Mouse (Mus musculus): Measurements from ENCODE around the gene Rps12. TPM values are rescaled to one million over a fixed set of nuclear protein-coding genes. Genes with fewer than 3 reads are reported as not detected.
A peak's percentile ranks its signal among the peaks of the same experiment; 100 is the strongest.

Gene Rps12
- polyA plus RNA-seq (2012; rRNA removed): 1,194 and 1,252 TPM in 2 replicates

GRCm38 (mm10) chr10:23787062-23787821, at the start of gene Rps12:
Gene Rps12 (minus strand): TSS chr10:23787275.
- H3K4me1 ChIP-seq (ENCODE audit: control insufficient read depth, insufficient read depth, low read length): peaks cover 3% of the 10 kb centered on the region
- peak within 1 kb of the TSS; percentile 51; the same call in 1 of the 2 replicates for H3K27ac ChIP-seq (ENCODE audit: insufficient read depth, low read length)
- peak within 1 kb of the TSS; percentile 88 for H3K4me3 ChIP-seq (ENCODE audit: insufficient read depth, low read length)
- TF ChIP-seq POLR2A (IDR thresholded peaks at IDR 0.05; ENCODE audit: extremely low read depth, insufficient read depth, low read length) (peak; percentile 96), CTCF (IDR thresholded peaks at IDR 0.05; ENCODE audit: extremely low read depth, insufficient read depth, low read length) (no peak)

- Histone ChIP-seq H3K4me1 (ENCODE audit: control insufficient read depth, insufficient read depth, low read length) (no peaks in the 10 kb centered on the region), H3K4me3 (ENCODE audit: insufficient read depth, low read length) (no peak overlapping the region), H3K27ac (ENCODE audit: insufficient read depth, low read length) (no peak overlapping the region)
- TF ChIP-seq CTCF (IDR thresholded peaks at IDR 0.05; ENCODE audit: extremely low read depth, insufficient read depth, low read length): no peak
- TF ChIP-seq POLR2A (IDR thresholded peaks at IDR 0.05; ENCODE audit: extremely low read depth, insufficient read depth, low read length): no peak
Observed at GRCm38 (mm10) chr10:23836003-23836964, 49.2 kb upstream of the Rps12 start.

- Histone ChIP-seq H3K4me1 (ENCODE audit: control insufficient read depth, insufficient read depth, low read length) (no peaks in the 10 kb centered on the region), H3K27ac (ENCODE audit: insufficient read depth, low read length) (no peak overlapping the region), H3K4me3 (ENCODE audit: insufficient read depth, low read length) (no peak overlapping the region)
- TF ChIP-seq POLR2A (IDR thresholded peaks at IDR 0.05; ENCODE audit: extremely low read depth, insufficient read depth, low read length) (no peak), CTCF (IDR thresholded peaks at IDR 0.05; ENCODE audit: extremely low read depth, insufficient read depth, low read length) (no peak)
Observed at GRCm38 (mm10) chr10:23826516-23826915, 39.4 kb upstream of the Rps12 start.

- TF ChIP-seq CTCF (IDR thresholded peaks at IDR 0.05; ENCODE audit: extremely low read depth, insufficient read depth, low read length) (no peak), POLR2A (IDR thresholded peaks at IDR 0.05; ENCODE audit: extremely low read depth, insufficient read depth, low read length) (no peak)
- H3K27ac ChIP-seq (ENCODE audit: insufficient read depth, low read length): no peak overlapping the region
- H3K4me1 ChIP-seq (ENCODE audit: control insufficient read depth, insufficient read depth, low read length): no peaks in the 10 kb centered on the region
- H3K4me3 ChIP-seq (ENCODE audit: insufficient read depth, low read length): no peak overlapping the region
Observed at GRCm38 (mm10) chr10:23816241-23816640, 29.2 kb upstream of the Rps12 start.

- no peak overlapping the region for H3K27ac ChIP-seq (ENCODE audit: insufficient read depth, low read length)
- H3K4me1 ChIP-seq (ENCODE audit: control insufficient read depth, insufficient read depth, low read length): no peaks in the 10 kb centered on the region
- H3K4me3 ChIP-seq (ENCODE audit: insufficient read depth, low read length): no peak overlapping the region
- TF ChIP-seq POLR2A (IDR thresholded peaks at IDR 0.05; ENCODE audit: extremely low read depth, insufficient read depth, low read length) (no peak), CTCF (IDR thresholded peaks at IDR 0.05; ENCODE audit: extremely low read depth, insufficient read depth, low read length) (peak; percentile 57; the same call in 1 of the 2 replicates)
Observed at GRCm38 (mm10) chr10:23815168-23815567, 28.1 kb upstream of the Rps12 start.

GRCm38 (mm10) chr10:23812852-23813766, 26.0 kb upstream of the Rps12 start:
- Histone ChIP-seq H3K4me1 (ENCODE audit: control insufficient read depth, insufficient read depth, low read length) (no peaks in the 10 kb centered on the region), H3K27ac (ENCODE audit: insufficient read depth, low read length) (no peak overlapping the region), H3K4me3 (ENCODE audit: insufficient read depth, low read length) (no peak overlapping the region)
- TF ChIP-seq POLR2A (IDR thresholded peaks at IDR 0.05; ENCODE audit: extremely low read depth, insufficient read depth, low read length) (no peak), CTCF (IDR thresholded peaks at IDR 0.05; ENCODE audit: extremely low read depth, insufficient read depth, low read length) (no peak)

GRCm38 (mm10) chr10:23812438-23812759, 25.3 kb upstream of the Rps12 start:
- H3K4me1 ChIP-seq (ENCODE audit: control insufficient read depth, insufficient read depth, low read length): no peaks in the 10 kb centered on the region
- H3K4me3 ChIP-seq (ENCODE audit: insufficient read depth, low read length): no peak overlapping the region
- H3K27ac ChIP-seq (ENCODE audit: insufficient read depth, low read length): no peak overlapping the region
- TF ChIP-seq POLR2A (IDR thresholded peaks at IDR 0.05; ENCODE audit: extremely low read depth, insufficient read depth, low read length) (no peak), CTCF (IDR thresholded peaks at IDR 0.05; ENCODE audit: extremely low read depth, insufficient read depth, low read length) (no peak)

- Histone ChIP-seq H3K27ac (ENCODE audit: insufficient read depth, low read length) (no peak overlapping the region), H3K4me3 (ENCODE audit: insufficient read depth, low read length) (no peak overlapping the region), H3K4me1 (ENCODE audit: control insufficient read depth, insufficient read depth, low read length) (no peaks in the 10 kb centered on the region)
- TF ChIP-seq POLR2A (IDR thresholded peaks at IDR 0.05; ENCODE audit: extremely low read depth, insufficient read depth, low read length) (no peak), CTCF (IDR thresholded peaks at IDR 0.05; ENCODE audit: extremely low read depth, insufficient read depth, low read length) (peak; percentile 73)
Observed at GRCm38 (mm10) chr10:23811635-23812437, 24.8 kb upstream of the Rps12 start.
